Mouse (Mus musculus) kidney, adult 9 months (tissue): ENCODE results near the gene Qars.

Source experiments
- DNase-seq: peaks from one replicate; pipeline ENCODE4 v3.0.0; 2022

Gene Qars

GRCm38 (mm10) chr9:108545986-108546385 is 38.5 kb downstream of the Qars start:
- peak; percentile 13 for DNase-seq

GRCm38 (mm10) chr9:108546875-108547274 is 39.4 kb downstream of the Qars start:
- DNase-seq, result no peak

- no peak for DNase-seq
Measured at GRCm38 (mm10) chr9:108559169-108559568, 51.7 kb downstream of the Qars start.

GRCm38 (mm10) chr9:108560227-108560841 is 52.8 kb downstream of the Qars start, which contains the start of gene Impdh2:
Gene Impdh2, plus strand, starts transcription at chr9:108560286.
- peak; percentile 97 for DNase-seq

- no peak for DNase-seq
Measured at GRCm38 (mm10) chr9:108563671-108564070, 56.2 kb downstream of the Qars start.

- no peak for DNase-seq
Measured at GRCm38 (mm10) chr9:108564131-108564530, 56.6 kb downstream of the Qars start.
